Mouse (Mus musculus): ENCODE data around the gene Rassf6.

Gene Rassf6

GRCm38 (mm10) chr5:90579556-90579955, 60.9 kb downstream of the Rassf6 start:
- in situ Hi-C loops (cut with MseI, MboI) = loop anchor here in 1 of 2 experiments (25.0 kb wide), 1 partner anchor 192 kb away; no protein-coding TSS in a partner anchor

- in situ Hi-C loops (cut with MseI, MboI) = loop anchor here in 1 of 2 experiments (25.0 kb wide), 1 partner anchor 190 kb away; no protein-coding TSS in a partner anchor
Measured at GRCm38 (mm10) chr5:90577751-90578150, 62.7 kb downstream of the Rassf6 start.

GRCm38 (mm10) chr5:90571216-90571615, 69.2 kb downstream of the Rassf6 start:
- in situ Hi-C loops (cut with MseI, MboI) = no loop called here

- in situ Hi-C loops (cut with MseI, MboI) = no loop called here
Measured at GRCm38 (mm10) chr5:90568338-90568737, 72.1 kb downstream of the Rassf6 start.

GRCm38 (mm10) chr5:90567788-90568187, 72.7 kb downstream of the Rassf6 start:
- in situ Hi-C loops (cut with MseI, MboI) = no loop called here

- in situ Hi-C loops (cut with MseI, MboI) = no loop called here
Measured at GRCm38 (mm10) chr5:90565205-90565604, 75.3 kb downstream of the Rassf6 start.

- in situ Hi-C loops (cut with MseI, MboI) = no loop called here
Measured at GRCm38 (mm10) chr5:90564161-90564560, 76.3 kb downstream of the Rassf6 start.

- in situ Hi-C loops (cut with MseI, MboI) = no loop called here
Measured at GRCm38 (mm10) chr5:90562880-90563279, 77.6 kb downstream of the Rassf6 start.

- in situ Hi-C loops (cut with MseI, MboI) = no loop called here
Measured at GRCm38 (mm10) chr5:90561721-90562275, 78.7 kb downstream of the Rassf6 start.

GRCm38 (mm10) chr5:90560743-90561142, 79.7 kb downstream of the Rassf6 start, which contains the start of gene 5830473C10Rik:
TSS of gene 5830473C10Rik (plus strand) at chr5:90561107.
- in situ Hi-C loops (cut with MseI, MboI) = no loop called here

- in situ Hi-C loops (cut with MseI, MboI) = no loop called here
Measured at GRCm38 (mm10) chr5:90556052-90556451, 84.4 kb downstream of the Rassf6 start.

Measured in mouse trophoblast stem cell (cell line).